Mouse (Mus musculus): ENCODE measurements around the gene Ntn1.

The Ntn1 gene

DNA sequence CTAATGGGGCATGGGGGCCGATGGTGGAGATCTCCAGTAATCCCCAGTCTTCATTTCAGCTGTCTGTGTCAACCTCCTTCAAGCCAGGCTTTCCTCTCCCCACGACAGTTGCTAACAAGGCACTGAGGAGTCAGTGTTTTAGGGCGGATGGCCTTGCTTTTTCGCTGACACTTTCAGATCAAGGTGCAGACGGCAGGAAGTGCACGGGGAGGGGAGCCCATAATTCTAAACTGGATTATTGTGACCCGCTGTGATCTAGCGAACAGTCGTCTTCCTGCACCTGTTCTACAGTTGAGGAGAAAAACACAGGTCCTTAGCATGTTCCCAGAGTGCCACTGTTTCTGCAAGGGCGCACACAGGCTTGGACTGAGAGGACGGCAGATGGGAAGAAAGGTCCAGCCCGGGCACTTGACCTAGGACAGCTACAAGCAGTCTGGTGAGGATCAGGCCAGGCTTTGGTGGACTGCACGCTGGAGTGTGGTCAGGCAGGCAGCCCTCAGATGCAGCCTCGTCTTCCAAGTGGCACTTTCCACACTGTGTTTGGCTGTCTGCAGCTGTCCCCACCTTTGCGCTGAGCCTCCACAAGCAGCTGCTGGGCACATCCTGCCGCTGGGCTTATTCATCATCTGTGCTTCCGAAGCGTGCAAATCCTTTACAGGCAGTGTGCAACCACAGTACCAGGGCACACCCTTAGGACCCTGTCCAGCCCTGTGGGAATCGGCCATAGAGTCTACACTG, 129.7 kb downstream of the Ntn1 start:
- no peak for DNase-seq (ENCODE audit: low spot score)

DNA sequence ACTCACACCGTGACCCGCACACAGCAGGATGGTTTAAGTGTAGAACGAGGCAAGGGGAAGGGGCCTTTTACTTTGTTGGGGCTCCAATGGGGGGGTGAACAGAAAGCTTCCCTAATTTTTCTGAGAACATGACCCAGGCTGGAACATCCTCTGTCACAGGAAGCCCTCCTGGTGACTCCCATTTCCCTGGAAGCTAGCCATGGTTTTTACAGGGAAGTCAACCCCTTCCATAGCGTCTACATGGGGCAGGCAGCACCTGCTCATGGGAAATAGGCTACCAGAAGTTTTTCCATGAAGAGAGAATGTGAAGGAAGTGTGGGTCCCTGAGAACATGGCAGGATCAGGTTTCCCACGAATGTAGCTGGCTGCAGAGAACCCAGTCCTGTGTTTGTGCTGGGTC, 136.3 kb downstream of the Ntn1 start:
- DNase-seq (ENCODE audit: low spot score): no peak

DNA sequence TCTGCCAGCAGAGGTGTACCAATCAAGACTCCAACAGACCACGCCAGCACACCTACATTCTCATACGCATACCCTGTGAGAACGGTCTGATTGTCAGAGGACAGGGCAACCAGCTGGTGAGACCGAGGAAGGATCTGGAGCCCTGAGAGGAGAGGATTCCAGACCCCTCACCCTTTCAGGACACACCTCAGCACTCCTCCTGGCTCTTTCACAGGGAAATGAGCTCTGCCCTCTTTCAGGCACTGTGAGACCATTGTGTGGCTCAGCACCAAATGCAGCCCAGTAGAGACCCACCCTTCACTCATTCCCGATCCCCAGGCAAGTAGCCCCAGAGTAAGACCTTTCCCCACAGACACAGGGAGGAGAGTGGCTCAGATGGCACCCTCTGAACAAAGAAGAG, 137.5 kb downstream of the Ntn1 start:
- DNase-seq (ENCODE audit: low spot score): no peak

DNA sequence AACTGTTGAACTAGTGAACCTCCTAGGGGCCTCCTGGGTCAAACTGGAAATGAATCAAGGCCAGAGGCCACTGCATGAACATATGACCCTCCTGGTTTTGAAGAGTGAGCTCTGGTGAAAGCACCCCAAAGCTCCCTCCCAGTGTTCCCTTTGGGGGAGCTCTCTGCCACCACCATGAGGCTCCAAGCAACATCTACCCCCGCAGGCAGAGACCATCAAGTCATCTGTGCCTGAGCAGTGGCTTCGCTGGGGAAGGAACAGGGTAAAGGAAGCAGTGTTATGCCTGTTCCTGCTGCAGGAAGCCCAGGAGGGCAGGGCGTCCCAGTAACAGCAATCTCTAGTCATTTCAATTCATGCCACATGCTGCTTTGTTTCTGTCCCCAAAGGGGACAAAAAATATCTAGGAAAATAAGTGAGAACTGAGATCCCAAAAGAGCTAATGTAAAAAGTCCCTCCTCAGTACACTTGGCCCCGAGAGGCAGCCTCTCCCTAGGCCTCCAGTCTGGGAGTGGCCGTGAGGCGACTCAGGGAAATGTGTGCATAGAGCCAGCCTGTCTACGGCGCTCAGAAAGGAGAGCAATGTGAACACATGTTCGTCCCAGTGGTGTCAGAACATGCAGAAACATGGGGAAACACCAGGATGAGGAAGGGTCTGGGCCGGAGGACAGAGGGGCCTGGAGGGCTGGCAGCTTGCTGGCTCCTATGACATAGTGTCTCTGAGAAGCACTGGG, 139.3 kb downstream of the Ntn1 start:
- DNase-seq (ENCODE audit: low spot score): no peak

- no peak for DNase-seq (ENCODE audit: low spot score)
These were observed 140.2 kb downstream of the Ntn1 start for GRCm38 (mm10) chr11:68260399-68260798.

- no peak for DNase-seq (ENCODE audit: low spot score)
These were observed 142.1 kb downstream of the Ntn1 start for GRCm38 (mm10) chr11:68258498-68258897.

GRCm38 (mm10) chr11:68253531-68253930, 147.1 kb downstream of the Ntn1 start:
- DNase-seq (ENCODE audit: low spot score): no peak

- DNase-seq (ENCODE audit: low spot score): no peak
These were observed 150.5 kb downstream of the Ntn1 start for GRCm38 (mm10) chr11:68250106-68250505.

GRCm38 (mm10) chr11:68247897-68248296, 152.7 kb downstream of the Ntn1 start:
- DNase-seq (ENCODE audit: low spot score): no peak

GRCm38 (mm10) chr11:68244992-68245261, 155.7 kb downstream of the Ntn1 start:
- no peak for DNase-seq (ENCODE audit: low spot score)

DNA sequence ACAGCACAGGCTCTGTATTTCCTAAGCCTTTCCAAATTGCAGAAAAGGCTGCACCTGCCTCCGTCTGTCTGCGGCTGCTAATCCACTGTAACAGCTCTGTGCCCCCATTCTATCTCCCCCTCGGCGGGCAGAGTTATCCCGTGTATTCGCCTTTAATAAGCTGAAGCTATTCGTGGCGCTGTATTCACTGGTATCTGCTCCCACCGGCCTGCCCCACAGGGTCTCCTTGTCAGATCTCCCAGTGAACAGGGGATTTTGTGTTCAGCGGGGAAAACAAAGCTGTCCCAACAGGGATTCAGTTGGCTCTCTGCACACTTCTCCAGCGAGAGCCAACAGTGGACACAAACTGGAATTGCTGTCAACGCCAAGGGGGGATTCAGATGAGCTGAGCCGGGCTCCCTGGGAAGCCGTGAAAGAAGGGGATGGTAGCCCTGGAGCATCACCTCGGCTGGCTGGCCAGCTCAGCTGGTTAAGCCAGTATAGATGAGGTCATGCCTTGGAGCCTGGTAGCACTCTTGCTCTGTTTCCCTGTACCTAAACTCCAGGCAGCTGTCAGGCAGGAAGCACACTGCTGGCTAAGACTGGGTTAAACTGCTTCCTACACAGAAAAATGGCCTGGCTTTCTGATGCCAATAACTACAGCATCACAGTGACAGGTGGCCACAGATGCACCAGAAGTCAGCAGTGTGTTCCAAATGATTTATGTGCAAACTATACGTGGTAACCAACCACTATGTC, 156.2 kb downstream of the Ntn1 start:
- no peak for DNase-seq (ENCODE audit: low spot score)

DNA sequence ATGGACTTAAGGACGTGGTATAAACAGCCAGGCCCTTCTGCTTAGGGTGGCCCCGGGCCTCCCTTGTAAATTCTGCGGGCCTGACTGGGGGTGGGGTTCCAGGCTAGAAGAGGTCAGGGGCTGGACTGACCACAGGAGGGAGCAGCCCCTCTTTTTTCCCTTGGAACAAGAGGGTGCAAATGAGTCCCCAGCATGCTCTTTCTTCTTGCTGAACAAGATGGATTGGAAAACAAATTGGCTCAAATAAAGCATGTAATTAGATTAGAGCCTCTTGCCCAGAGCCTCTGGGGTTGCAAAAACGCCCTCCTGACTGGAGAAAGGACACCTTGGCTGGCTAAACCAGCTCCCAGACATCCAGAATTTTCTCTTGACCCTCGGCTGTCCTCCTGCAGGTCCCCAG, 160.9 kb downstream of the Ntn1 start:
- no peak for DNase-seq (ENCODE audit: low spot score)

- no peak for DNase-seq (ENCODE audit: low spot score)
These were observed 167.1 kb downstream of the Ntn1 start for GRCm38 (mm10) chr11:68233469-68233965.

GRCm38 (mm10) chr11:68231558-68231957, 169.1 kb downstream of the Ntn1 start:
- DNase-seq (ENCODE audit: low spot score): no peak

DNA sequence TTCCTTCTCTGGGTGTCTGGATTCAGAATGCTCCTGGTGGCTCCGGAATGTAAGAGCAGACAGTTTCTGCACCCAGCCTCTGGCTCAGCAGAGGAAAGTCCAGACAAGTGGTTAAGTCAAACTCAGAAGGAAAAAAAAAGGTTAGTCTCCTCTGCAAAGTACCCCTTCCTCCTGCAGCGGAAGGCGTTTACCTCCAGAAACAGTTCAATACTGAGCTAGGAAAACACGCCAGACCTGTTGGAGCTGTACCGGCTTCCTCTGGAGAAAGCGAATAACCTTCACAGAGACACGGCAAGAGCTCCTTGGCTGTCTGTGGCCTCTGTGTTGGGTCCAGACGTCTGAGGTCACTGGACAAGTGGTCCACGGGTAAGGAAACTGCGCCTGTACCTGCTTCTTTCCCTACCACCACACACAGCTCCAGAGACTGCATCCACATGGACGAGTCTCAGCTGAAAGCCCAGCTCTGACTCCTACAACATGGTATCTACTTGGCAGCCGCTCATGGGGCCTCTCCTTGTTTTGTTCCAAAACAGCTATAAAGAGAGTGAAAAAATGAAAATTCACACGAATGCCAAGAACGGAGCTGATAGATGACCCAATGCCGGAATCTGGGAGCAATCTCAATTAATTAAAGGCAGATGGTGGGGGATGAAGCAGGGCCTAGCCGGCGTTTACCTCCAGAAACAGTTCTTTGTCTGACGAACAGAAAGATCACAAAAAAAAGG, 171.5 kb downstream of the Ntn1 start:
- DNase-seq (ENCODE audit: low spot score): no peak

DNA sequence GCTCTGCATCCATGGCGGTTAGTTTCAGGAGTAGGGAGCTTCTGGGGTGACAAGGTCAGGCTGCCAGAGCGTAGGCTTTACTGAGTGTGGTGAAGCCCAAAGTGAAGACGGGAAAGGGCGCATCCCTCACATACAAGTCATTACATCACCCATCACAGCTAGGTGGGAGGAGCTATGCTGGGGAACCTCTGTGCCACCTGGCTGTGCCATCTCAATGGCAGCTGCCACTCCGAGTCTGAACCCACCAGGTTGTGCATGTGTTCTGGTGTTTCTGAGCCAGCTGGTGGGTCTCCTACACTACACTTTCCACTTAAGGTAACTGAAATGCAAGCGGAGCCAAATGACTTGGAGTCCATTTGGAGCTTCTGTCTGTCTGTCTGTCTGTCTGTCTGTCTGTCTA, 172.8 kb downstream of the Ntn1 start:
- no peak for DNase-seq (ENCODE audit: low spot score)

GRCm38 (mm10) chr11:68226654-68227057, 174.0 kb downstream of the Ntn1 start:
- no peak for DNase-seq (ENCODE audit: low spot score)

- no peak for DNase-seq (ENCODE audit: low spot score)
These were observed 177.5 kb downstream of the Ntn1 start for GRCm38 (mm10) chr11:68223143-68223542.

GRCm38 (mm10) chr11:68222209-68222608, 178.4 kb downstream of the Ntn1 start:
- no peak for DNase-seq (ENCODE audit: low spot score)

DNA sequence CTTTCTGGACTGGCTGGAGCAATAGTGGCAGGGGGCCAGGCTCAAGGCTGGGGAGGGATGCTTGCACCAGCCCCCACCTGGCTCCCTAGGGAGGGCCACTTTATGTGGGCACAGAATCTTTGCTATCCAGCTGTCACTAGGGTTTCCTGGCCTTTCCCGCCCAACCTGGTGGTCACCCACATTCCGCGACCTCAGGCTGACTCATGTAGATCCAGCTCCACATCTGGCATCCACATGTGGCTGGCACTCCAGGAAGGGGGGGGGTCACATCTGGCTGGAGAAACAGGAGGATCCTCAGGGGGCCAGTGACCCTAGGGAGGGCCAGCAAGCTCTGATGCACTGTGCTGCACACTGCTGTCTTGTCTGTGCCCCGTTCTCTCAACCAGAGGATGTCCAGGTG, 179.9 kb downstream of the Ntn1 start:
- DNase-seq (ENCODE audit: low spot score): no peak

- no peak for DNase-seq (ENCODE audit: low spot score)
These were observed 184.6 kb downstream of the Ntn1 start for GRCm38 (mm10) chr11:68216041-68216440.

DNA sequence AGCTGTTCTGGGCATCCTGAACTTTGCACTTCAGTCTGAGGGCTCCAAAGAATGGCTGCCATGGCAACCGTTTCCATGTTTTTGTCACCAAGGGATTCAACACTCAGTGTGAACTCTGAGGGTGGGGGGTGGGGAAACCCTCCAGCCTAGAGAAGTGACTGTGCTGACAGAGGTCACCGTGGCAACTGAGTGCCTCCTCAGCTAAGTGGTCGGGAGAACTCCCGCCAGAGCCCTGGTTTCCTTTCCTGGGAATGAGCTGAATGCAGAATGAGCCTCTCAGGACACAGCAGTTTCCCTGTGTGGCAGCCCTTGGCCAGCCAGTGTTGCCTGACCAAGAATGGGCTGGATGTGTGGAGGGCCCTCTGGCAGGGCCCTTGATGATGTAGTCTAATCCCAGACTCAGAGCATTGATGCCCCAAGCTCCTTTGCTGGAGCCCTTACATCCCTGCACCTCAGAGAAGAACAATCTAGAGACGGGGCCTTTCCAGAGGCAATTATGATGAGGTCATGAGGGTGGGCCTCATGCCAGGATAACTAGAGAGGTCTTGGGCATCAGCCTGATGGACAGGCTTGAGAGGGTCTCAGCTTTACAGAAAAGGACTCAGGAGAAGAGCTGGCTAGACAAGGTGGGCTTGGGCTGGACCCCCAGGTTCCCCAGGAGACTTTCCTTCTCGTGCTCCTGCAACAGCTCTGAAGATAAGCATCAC, 185.3 kb downstream of the Ntn1 start:
- no peak for DNase-seq (ENCODE audit: low spot score)
